Mouse (Mus musculus) lung, embryonic 14.5 days (tissue): ENCODE data around the gene Gm10663. TPM values are rescaled to one million over a fixed set of nuclear protein-coding genes. Genes with fewer than 3 reads are reported as not detected.
A peak's percentile ranks its signal among the peaks of the same experiment; 100 is the strongest.

ENCODE experiments used
- ATAC-seq: fragments of 200-750 bp; cut with Nextera tagmentation; 2 replicates; pipeline ENCODE4 v1.8.0; 2017; ENCODE audit warnings: mild to moderate bottlenecking, moderate TSS enrichment, moderate library complexity; ENCODE audit not compliant: insufficient read depth
- DNase-seq: peaks from one replicate; pipeline ENCODE4 v3.0.0-alpha.2; 2015
- H3K27ac ChIP-seq: fragments of 300-500 bp; sonication (generic); 2 replicates; pipeline ENCODE4 v1.5.1; 2014; ENCODE audit warnings: low read depth, mild to moderate bottlenecking, moderate library complexity
- H3K27me3 ChIP-seq: fragments of 300-500 bp; sonication (generic); 2 replicates; pipeline ENCODE4 v1.6.1; 2014; ENCODE audit warnings: low read length, control low read depth; ENCODE audit not compliant: insufficient read depth
- H3K36me3 ChIP-seq: fragments of 300-500 bp; sonication (generic); 2 replicates; pipeline ENCODE4 v1.6.1; 2014; ENCODE audit warnings: control low read depth; ENCODE audit not compliant: insufficient read depth
- H3K4me1 ChIP-seq: fragments of 300-500 bp; sonication (generic); 2 replicates; pipeline ENCODE4 v1.6.1; 2014; ENCODE audit warnings: antibody characterized with exemption, control low read depth; ENCODE audit not compliant: insufficient read depth
- H3K4me2 ChIP-seq: fragments of 300-500 bp; sonication (generic); 2 replicates; pipeline ENCODE4 v1.6.1; 2014; ENCODE audit warnings: mild to moderate bottlenecking
- H3K4me3 ChIP-seq: fragments of 300-500 bp; sonication (generic); 2 replicates; pipeline ENCODE4 v1.5.1; 2014; ENCODE audit warnings: low read depth, low read length
- H3K9ac ChIP-seq: fragments of 300-500 bp; sonication (generic); 2 replicates; pipeline ENCODE4 v1.6.1; 2014
- H3K9me3 ChIP-seq: fragments of 300-500 bp; sonication (generic); 2 replicates; pipeline ENCODE4 v1.6.1; 2016; ENCODE audit warnings: low read depth, low read length, control low read depth
- CTCF ChIP-seq: IDR thresholded peaks from 2 replicates; pipeline ENCODE4 v1.5.1; 2016; ENCODE audit warnings: antibody characterized with exemption, low read depth
- WGBS: fragments of 180-500 bp; shearing (Covaris S2); extraction: QIAGEN DNeasy Blood & Tissue Kit; methylation state at CpG from one replicate; pipeline ENCODE4 v1.1.7; 2014; 5-methylcytosine and 5-hydroxymethylcytosine counted together
- polyA plus RNA-seq: library from polyadenylated mRNA; unstranded; fragments of >200 nt; fragmentation: Nextera tagmentation; extraction: Ambion mirVana; gene quantifications from 2 replicates; pipeline ENCODE4 v1.2.1, GENCODE M21; 2014

Gene Gm10663
- polyA plus RNA-seq, 1 experiment from 2014 or later: not detected

- no peak overlapping the region for H3K27ac ChIP-seq
- H3K4me1 ChIP-seq: no peaks in the 10 kb centered on the region
- H3K36me3 ChIP-seq: no peaks in the 10 kb centered on the region
- ATAC-seq (peak; percentile 24; the same call in 1 of the 2 replicates), DNase-seq (peak; percentile 51)
- no peak overlapping the region for H3K9ac ChIP-seq
- no peak overlapping the region for H3K4me2 ChIP-seq
- TF ChIP-seq CTCF: no peak
- 50% methylated on average over 8 of the region's 8 CpGs for WGBS
- no peaks in the 10 kb centered on the region for H3K27me3 ChIP-seq
- no peak overlapping the region for H3K4me3 ChIP-seq
- H3K9me3 ChIP-seq: no peaks in the 10 kb centered on the region
Observed at GRCm38 (mm10) chr8:65087711-65088110, 12.9 kb downstream of the Gm10663 start.

GRCm38 (mm10) chr8:65088120-65088519 lies 13.3 kb downstream of the Gm10663 start:
- ATAC-seq (no peak), DNase-seq (no peak)
- TF ChIP-seq CTCF: no peak
- Histone ChIP-seq H3K9me3 (no peaks in the 10 kb centered on the region), H3K9ac (no peak overlapping the region), H3K36me3 (no peaks in the 10 kb centered on the region), H3K27ac (no peak overlapping the region), H3K4me2 (no peak overlapping the region), H3K27me3 (no peaks in the 10 kb centered on the region), H3K4me1 (no peaks in the 10 kb centered on the region), H3K4me3 (no peak overlapping the region)
- WGBS: 90% methylated on average over 12 of the region's 12 CpGs

GRCm38 (mm10) chr8:65089781-65090180 lies 14.9 kb downstream of the Gm10663 start:
- H3K27ac ChIP-seq: no peak overlapping the region
- H3K4me3 ChIP-seq: no peak overlapping the region
- ATAC-seq: no peak
- no peaks in the 10 kb centered on the region for H3K36me3 ChIP-seq
- H3K9ac ChIP-seq: no peak overlapping the region
- WGBS: 58% methylated on average over 7 of the region's 7 CpGs
- no peak for TF ChIP-seq CTCF
- DNase-seq: no peak
- no peak overlapping the region for H3K4me2 ChIP-seq
- H3K27me3 ChIP-seq: no peaks in the 10 kb centered on the region
- H3K9me3 ChIP-seq: no peaks in the 10 kb centered on the region
- no peaks in the 10 kb centered on the region for H3K4me1 ChIP-seq

- Histone ChIP-seq H3K4me1 (no peaks in the 10 kb centered on the region), H3K36me3 (no peaks in the 10 kb centered on the region), H3K27me3 (no peaks in the 10 kb centered on the region), H3K9me3 (no peaks in the 10 kb centered on the region), H3K9ac (no peak overlapping the region), H3K4me2 (no peak overlapping the region), H3K27ac (no peak overlapping the region), H3K4me3 (no peak overlapping the region)
- no peak for TF ChIP-seq CTCF
- 31% methylated on average over 7 of the region's 7 CpGs for WGBS
- ATAC-seq: no peak
- peak; percentile 34 for DNase-seq
Observed at GRCm38 (mm10) chr8:65097760-65098415, 23.1 kb downstream of the Gm10663 start.

- Histone ChIP-seq H3K9me3 (no peaks in the 10 kb centered on the region), H3K9ac (no peak overlapping the region), H3K27ac (no peak overlapping the region), H3K4me2 (no peak overlapping the region), H3K4me3 (no peak overlapping the region), H3K4me1 (no peaks in the 10 kb centered on the region), H3K27me3 (no peaks in the 10 kb centered on the region), H3K36me3 (no peaks in the 10 kb centered on the region)
- DNase-seq: no peak
- 42% methylated on average over 3 of the region's 3 CpGs for WGBS
- ATAC-seq: no peak
- no peak for TF ChIP-seq CTCF
Observed at GRCm38 (mm10) chr8:65099735-65100134, 24.9 kb downstream of the Gm10663 start.

- ATAC-seq (no peak), DNase-seq (no peak)
- H3K27ac ChIP-seq: no peak overlapping the region
- no peak for TF ChIP-seq CTCF
- H3K9ac ChIP-seq: no peak overlapping the region
- H3K27me3 ChIP-seq: no peaks in the 10 kb centered on the region
- H3K4me3 ChIP-seq: no peak overlapping the region
- no peak overlapping the region for H3K4me2 ChIP-seq
- no peaks in the 10 kb centered on the region for H3K36me3 ChIP-seq
- 87% methylated on average over 7 of the region's 7 CpGs for WGBS
- no peaks in the 10 kb centered on the region for H3K9me3 ChIP-seq
- H3K4me1 ChIP-seq: no peaks in the 10 kb centered on the region
Observed at GRCm38 (mm10) chr8:65103632-65104031, 28.8 kb downstream of the Gm10663 start.

- no peaks in the 10 kb centered on the region for H3K9me3 ChIP-seq
- no peak for TF ChIP-seq CTCF
- H3K4me1 ChIP-seq: no peaks in the 10 kb centered on the region
- ATAC-seq (no peak), DNase-seq (no peak)
- H3K9ac ChIP-seq: no peak overlapping the region
- H3K4me3 ChIP-seq: no peak overlapping the region
- WGBS: 55% methylated on average over 4 of the region's 4 CpGs
- H3K36me3 ChIP-seq: no peaks in the 10 kb centered on the region
- H3K27ac ChIP-seq: no peak overlapping the region
- H3K4me2 ChIP-seq: no peak overlapping the region
- no peaks in the 10 kb centered on the region for H3K27me3 ChIP-seq
Observed at GRCm38 (mm10) chr8:65104041-65104440, 29.2 kb downstream of the Gm10663 start.
